Mouse (Mus musculus): ENCODE measurements around the gene Siah1b. TPM values are rescaled to one million over a fixed set of nuclear protein-coding genes. Genes with fewer than 3 reads are reported as not detected.

Gene Siah1b
- 42.8 and 44.9 TPM in 2 replicates for polyA plus RNA-seq (2014; fragmentation: Nextera tagmentation; extraction: Ambion mirVana)

DNA sequence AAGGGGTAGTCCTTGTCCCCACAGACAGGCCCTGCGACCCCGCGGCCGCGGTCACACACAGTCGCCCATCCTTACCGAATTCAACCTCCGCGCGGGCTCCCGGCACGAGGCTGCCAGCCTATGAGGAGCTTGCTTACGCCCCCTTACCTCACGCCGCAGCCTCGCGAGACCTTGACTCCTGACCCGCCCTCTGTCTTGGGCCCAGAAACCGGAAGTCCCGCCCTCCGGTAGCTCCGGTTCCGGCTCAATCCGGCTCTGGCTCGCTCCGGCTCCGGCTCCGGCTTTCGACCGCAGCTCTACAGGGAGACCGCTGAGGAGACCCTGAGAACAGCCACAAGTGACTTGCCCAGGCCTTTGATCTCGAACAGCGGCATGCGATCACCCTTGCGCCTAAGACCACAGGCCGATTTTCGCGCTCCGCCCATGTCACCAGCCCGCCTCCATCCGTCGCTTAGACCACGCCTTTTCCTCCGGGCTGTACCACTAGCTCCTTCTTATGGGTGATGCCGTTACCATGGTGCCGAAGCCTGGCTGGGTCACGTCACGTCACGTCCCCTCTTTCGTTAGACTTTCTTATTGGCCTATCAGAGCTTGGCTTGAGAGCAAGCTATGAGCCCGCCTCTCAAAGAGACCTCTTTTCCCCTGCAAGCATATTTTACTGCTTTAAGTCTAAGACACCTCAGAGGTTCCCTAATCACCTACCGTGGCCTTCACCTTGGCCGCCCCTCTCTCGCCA lies at the start of gene Siah1b:
TSS of gene Siah1b (minus strand) at position 454 of the 736 bp plus-strand sequence.
- peak within 1 kb of the TSS; percentile 64 for H3K9ac ChIP-seq (replicated peaks; ENCODE audit: low read length)
- H3K27ac ChIP-seq (replicated peaks; ENCODE audit: low read depth, low read length) = no peak within 1 kb of the TSS
- 20% methylated on average over 53 of the region's 54 CpGs for WGBS
- ATAC-seq (replicated peaks; ENCODE audit: insufficient number of reproducible peaks, low FRiP score, low TSS enrichment, low read depth) (peak; percentile 98), DNase-seq (ENCODE audit: low spot score) (peak; percentile 92)
- no peaks in the 10 kb centered on the region for H3K36me3 ChIP-seq (replicated peaks; ENCODE audit: control insufficient read depth, insufficient read depth, low read depth, low read length)
- no peaks in the 10 kb centered on the region for H3K4me1 ChIP-seq (ENCODE audit: control insufficient read depth, insufficient read depth, low read length)
- H3K4me3 ChIP-seq (ENCODE audit: low read depth, low read length) = peak within 1 kb of the TSS; percentile 55
- peak within 1 kb of the TSS; percentile 51 for H3K4me2 ChIP-seq (ENCODE audit: low read depth, low read length)
- no peaks in the 10 kb centered on the region for H3K9me3 ChIP-seq (replicated peaks; ENCODE audit: control insufficient read depth, low read length)
- 0 out of 2 replicates have a peak, but pooled peaks cover 2% of the 10 kb centered on the region for H3K27me3 ChIP-seq (ENCODE audit: control insufficient read depth, insufficient read depth, low read length)

DNA sequence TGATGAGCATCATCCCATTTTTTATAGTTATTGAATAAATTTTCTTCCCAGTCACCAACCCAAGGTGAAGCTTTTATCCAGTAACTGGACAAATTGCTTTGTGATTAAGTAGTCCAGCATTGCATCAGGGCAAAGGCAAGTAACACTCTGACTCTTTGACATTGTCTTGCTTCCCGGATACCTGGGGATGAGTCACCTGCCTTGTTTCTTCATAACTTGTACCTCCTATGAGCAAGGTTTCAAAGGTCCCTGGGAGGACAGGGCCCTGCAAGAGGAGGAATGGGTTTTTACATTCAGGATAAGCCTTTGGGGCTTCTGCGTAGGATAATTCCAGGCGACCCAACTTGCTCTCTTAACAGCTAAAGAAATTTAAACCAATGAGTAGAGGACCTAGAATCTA lies 47.6 kb upstream of the Siah1b start:
- DNase-seq (ENCODE audit: low spot score) (no peak), ATAC-seq (replicated peaks; ENCODE audit: insufficient number of reproducible peaks, low FRiP score, low TSS enrichment, low read depth) (no peak)
- 86% methylated on average over 3 of the region's 3 CpGs for WGBS
- no peaks in the 10 kb centered on the region for H3K9me3 ChIP-seq (replicated peaks; ENCODE audit: control insufficient read depth, low read length)
- no peaks in the 10 kb centered on the region for H3K4me1 ChIP-seq (ENCODE audit: control insufficient read depth, insufficient read depth, low read length)
- no peak overlapping the region for H3K9ac ChIP-seq (replicated peaks; ENCODE audit: low read length)
- H3K27ac ChIP-seq (replicated peaks; ENCODE audit: low read depth, low read length) = no peak overlapping the region
- H3K36me3 ChIP-seq (replicated peaks; ENCODE audit: control insufficient read depth, insufficient read depth, low read depth, low read length) = no peaks in the 10 kb centered on the region
- no peak overlapping the region for H3K4me2 ChIP-seq (ENCODE audit: low read depth, low read length)
- no peaks in the 10 kb centered on the region; the same call in 1 of the 2 replicates for H3K27me3 ChIP-seq (ENCODE audit: control insufficient read depth, insufficient read depth, low read length)
- no peak overlapping the region for H3K4me3 ChIP-seq (ENCODE audit: low read depth, low read length)

DNA sequence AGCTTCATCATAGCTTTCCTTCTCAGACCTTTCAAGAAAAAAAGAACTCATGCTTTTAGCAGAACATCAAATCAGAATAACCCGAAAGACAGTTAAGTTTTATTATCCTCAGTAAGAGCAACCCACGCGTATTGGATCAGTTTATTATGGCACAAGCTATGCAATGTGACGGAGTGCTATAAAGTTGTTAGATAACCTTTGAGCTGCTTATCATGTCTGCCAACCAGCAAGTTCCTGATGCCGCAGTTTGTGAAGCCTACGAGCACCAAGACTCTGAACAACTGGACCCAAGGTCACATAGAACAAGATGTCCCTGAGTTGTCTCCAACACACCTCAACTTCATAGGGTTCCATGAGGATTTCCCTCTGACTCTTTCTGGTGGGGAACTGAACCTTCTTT lies 37.5 kb upstream of the Siah1b start:
- DNase-seq (ENCODE audit: low spot score) = no peak
- Histone ChIP-seq H3K27ac (replicated peaks; ENCODE audit: low read depth, low read length) (no peak overlapping the region), H3K4me3 (ENCODE audit: low read depth, low read length) (no peak overlapping the region), H3K36me3 (replicated peaks; ENCODE audit: control insufficient read depth, insufficient read depth, low read depth, low read length) (no peaks in the 10 kb centered on the region), H3K9ac (replicated peaks; ENCODE audit: low read length) (no peak overlapping the region), H3K4me1 (ENCODE audit: control insufficient read depth, insufficient read depth, low read length) (no peaks in the 10 kb centered on the region), H3K27me3 (ENCODE audit: control insufficient read depth, insufficient read depth, low read length) (no peaks in the 10 kb centered on the region), H3K4me2 (ENCODE audit: low read depth, low read length) (no peak overlapping the region), H3K9me3 (replicated peaks; ENCODE audit: control insufficient read depth, low read length) (no peaks in the 10 kb centered on the region)
- WGBS = 86% methylated on average over 6 of the region's 6 CpGs
- no peak for ATAC-seq (replicated peaks; ENCODE audit: insufficient number of reproducible peaks, low FRiP score, low TSS enrichment, low read depth)

DNA sequence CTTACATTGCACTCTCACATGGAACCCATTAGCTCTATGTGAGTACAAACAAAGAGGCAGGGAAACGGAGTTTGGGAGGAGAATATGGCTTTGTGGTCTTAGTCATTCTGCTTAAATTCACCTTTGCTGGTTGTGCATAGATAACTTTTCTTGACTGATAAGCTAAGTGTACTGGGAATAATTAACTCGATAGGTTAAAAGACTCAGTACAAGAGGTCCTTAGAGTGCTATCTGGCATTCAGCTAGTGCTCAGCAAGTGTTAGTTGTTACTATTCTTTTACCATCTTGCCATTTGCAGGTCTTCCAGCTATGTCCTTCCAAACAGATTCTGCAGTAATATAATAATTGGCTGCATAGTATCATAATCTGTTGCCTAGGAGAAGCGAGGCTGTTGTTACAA lies 34.9 kb upstream of the Siah1b start:
- H3K9me3 ChIP-seq (replicated peaks; ENCODE audit: control insufficient read depth, low read length) = no peaks in the 10 kb centered on the region
- H3K4me2 ChIP-seq (ENCODE audit: low read depth, low read length) = no peak overlapping the region
- no peaks in the 10 kb centered on the region for H3K36me3 ChIP-seq (replicated peaks; ENCODE audit: control insufficient read depth, insufficient read depth, low read depth, low read length)
- no peaks in the 10 kb centered on the region for H3K4me1 ChIP-seq (ENCODE audit: control insufficient read depth, insufficient read depth, low read length)
- DNase-seq (ENCODE audit: low spot score) (no peak), ATAC-seq (replicated peaks; ENCODE audit: insufficient number of reproducible peaks, low FRiP score, low TSS enrichment, low read depth) (no peak)
- no peak overlapping the region for H3K9ac ChIP-seq (replicated peaks; ENCODE audit: low read length)
- H3K27ac ChIP-seq (replicated peaks; ENCODE audit: low read depth, low read length) = no peak overlapping the region
- no peaks in the 10 kb centered on the region for H3K27me3 ChIP-seq (ENCODE audit: control insufficient read depth, insufficient read depth, low read length)
- H3K4me3 ChIP-seq (ENCODE audit: low read depth, low read length) = no peak overlapping the region
- WGBS = 74% methylated on average over 3 of the region's 3 CpGs

DNA sequence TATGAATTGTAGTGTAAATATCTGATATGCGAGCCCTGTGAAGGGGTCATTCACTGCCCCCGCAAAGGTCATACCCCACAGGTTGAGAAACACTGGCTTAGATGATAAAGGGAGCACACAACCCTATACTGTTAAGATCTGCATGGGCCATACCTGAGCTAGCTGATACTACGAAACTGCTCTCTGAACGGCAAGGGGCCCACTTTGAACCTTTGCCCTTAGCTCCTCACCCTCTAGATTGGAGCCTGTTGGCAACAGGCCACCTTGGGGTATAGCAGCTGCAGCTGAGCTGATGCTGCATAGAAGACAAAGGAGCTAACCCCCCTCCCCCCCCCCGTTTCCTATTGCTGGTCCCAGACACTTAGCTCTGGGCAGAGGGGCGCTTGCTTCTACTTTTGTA lies 26.4 kb upstream of the Siah1b start:
- Histone ChIP-seq H3K27ac (replicated peaks; ENCODE audit: low read depth, low read length) (no peak overlapping the region), H3K4me2 (ENCODE audit: low read depth, low read length) (no peak overlapping the region), H3K9ac (replicated peaks; ENCODE audit: low read length) (no peak overlapping the region), H3K9me3 (replicated peaks; ENCODE audit: control insufficient read depth, low read length) (no peaks in the 10 kb centered on the region), H3K27me3 (ENCODE audit: control insufficient read depth, insufficient read depth, low read length) (peaks cover 2% of the 10 kb centered on the region; the same call in 1 of the 2 replicates), H3K4me3 (ENCODE audit: low read depth, low read length) (no peak overlapping the region), H3K36me3 (replicated peaks; ENCODE audit: control insufficient read depth, insufficient read depth, low read depth, low read length) (no peaks in the 10 kb centered on the region), H3K4me1 (ENCODE audit: control insufficient read depth, insufficient read depth, low read length) (no peaks in the 10 kb centered on the region)
- WGBS = 62% methylated on average over 6 of the region's 6 CpGs
- ATAC-seq (replicated peaks; ENCODE audit: insufficient number of reproducible peaks, low FRiP score, low TSS enrichment, low read depth) (no peak), DNase-seq (ENCODE audit: low spot score) (no peak)

DNA sequence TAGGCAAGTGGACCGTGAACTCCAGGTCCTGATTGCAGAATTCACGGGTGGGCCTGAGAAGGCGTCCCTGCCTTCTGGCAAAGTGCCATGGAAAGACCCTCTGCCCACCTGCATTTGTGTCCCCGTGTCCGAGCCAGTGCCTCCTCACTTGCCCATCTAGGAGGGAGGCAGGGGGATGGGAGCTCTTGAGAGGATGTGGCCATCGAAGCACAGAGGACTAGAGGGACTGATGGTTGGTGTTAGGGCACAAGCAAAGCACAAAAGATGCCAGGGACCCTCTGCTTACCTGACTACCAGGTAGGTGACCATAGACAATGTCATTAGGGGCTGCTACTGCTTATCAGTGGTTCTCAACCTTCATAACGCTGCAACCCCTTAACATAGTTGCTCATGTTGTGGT lies 25.9 kb upstream of the Siah1b start:
- Histone ChIP-seq H3K36me3 (replicated peaks; ENCODE audit: control insufficient read depth, insufficient read depth, low read depth, low read length) (no peaks in the 10 kb centered on the region), H3K27me3 (ENCODE audit: control insufficient read depth, insufficient read depth, low read length) (peaks cover 2% of the 10 kb centered on the region; the same call in 1 of the 2 replicates), H3K4me1 (ENCODE audit: control insufficient read depth, insufficient read depth, low read length) (no peaks in the 10 kb centered on the region), H3K9me3 (replicated peaks; ENCODE audit: control insufficient read depth, low read length) (no peaks in the 10 kb centered on the region), H3K4me2 (ENCODE audit: low read depth, low read length) (no peak overlapping the region), H3K9ac (replicated peaks; ENCODE audit: low read length) (no peak overlapping the region), H3K27ac (replicated peaks; ENCODE audit: low read depth, low read length) (no peak overlapping the region), H3K4me3 (ENCODE audit: low read depth, low read length) (no peak overlapping the region)
- DNase-seq (ENCODE audit: low spot score) (no peak), ATAC-seq (replicated peaks; ENCODE audit: insufficient number of reproducible peaks, low FRiP score, low TSS enrichment, low read depth) (no peak)
- 82% methylated on average over 7 of the region's 7 CpGs for WGBS

DNA sequence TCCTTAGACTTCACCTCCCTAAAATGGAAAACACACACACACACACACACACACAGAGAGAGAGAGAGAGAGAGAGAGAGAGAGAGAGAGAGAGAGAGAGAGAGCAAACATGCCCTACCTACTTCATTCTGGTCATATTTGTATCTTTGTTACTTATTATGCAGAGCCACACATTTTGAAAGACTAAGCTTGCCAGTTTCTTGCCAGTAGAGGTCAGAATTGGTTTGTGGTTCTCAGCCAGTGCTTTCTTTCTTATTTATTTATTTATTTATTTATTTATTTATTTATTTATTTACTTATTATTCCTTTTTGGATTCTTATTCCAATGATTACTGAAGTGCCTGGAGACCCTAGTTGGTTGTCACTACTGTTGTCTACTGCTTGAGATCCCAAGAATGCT lies 25.2 kb upstream of the Siah1b start:
- Histone ChIP-seq H3K27ac (replicated peaks; ENCODE audit: low read depth, low read length) (no peak overlapping the region), H3K4me3 (ENCODE audit: low read depth, low read length) (no peak overlapping the region), H3K9me3 (replicated peaks; ENCODE audit: control insufficient read depth, low read length) (no peaks in the 10 kb centered on the region), H3K4me2 (ENCODE audit: low read depth, low read length) (no peak overlapping the region), H3K36me3 (replicated peaks; ENCODE audit: control insufficient read depth, insufficient read depth, low read depth, low read length) (no peaks in the 10 kb centered on the region), H3K9ac (replicated peaks; ENCODE audit: low read length) (no peak overlapping the region), H3K4me1 (ENCODE audit: control insufficient read depth, insufficient read depth, low read length) (no peaks in the 10 kb centered on the region), H3K27me3 (ENCODE audit: control insufficient read depth, insufficient read depth, low read length) (peaks cover 2% of the 10 kb centered on the region; the same call in 1 of the 2 replicates)
- DNase-seq (ENCODE audit: low spot score) = no peak
- no peak for ATAC-seq (replicated peaks; ENCODE audit: insufficient number of reproducible peaks, low FRiP score, low TSS enrichment, low read depth)

DNA sequence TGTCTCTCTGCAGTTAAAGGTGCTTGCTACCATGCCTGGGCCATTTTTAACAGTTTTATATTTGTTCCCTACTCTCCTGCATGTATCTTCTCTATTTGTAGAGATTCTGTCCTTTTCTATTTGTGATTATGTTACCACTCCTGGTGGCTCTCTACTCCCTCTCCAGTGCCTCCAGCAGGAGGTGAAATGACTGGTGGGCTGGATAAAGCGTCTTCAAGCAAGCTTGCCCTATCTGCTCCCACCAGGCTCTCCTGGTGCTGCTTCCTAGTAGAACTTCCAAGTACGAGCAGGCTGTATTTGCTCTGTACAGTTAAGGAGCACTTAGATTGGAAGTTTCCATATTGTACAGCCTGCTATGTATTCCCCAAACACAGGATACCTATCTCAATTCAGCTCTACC lies 19.5 kb upstream of the Siah1b start:
- H3K9ac ChIP-seq (replicated peaks; ENCODE audit: low read length) = no peak overlapping the region
- H3K27me3 ChIP-seq (ENCODE audit: control insufficient read depth, insufficient read depth, low read length) = peaks cover 2% of the 10 kb centered on the region
- no peak overlapping the region for H3K4me3 ChIP-seq (ENCODE audit: low read depth, low read length)
- 72% methylated on average over 2 of the region's 2 CpGs for WGBS
- no peaks in the 10 kb centered on the region for H3K36me3 ChIP-seq (replicated peaks; ENCODE audit: control insufficient read depth, insufficient read depth, low read depth, low read length)
- no peak overlapping the region for H3K27ac ChIP-seq (replicated peaks; ENCODE audit: low read depth, low read length)
- no peak overlapping the region for H3K4me2 ChIP-seq (ENCODE audit: low read depth, low read length)
- DNase-seq (ENCODE audit: low spot score) (no peak), ATAC-seq (replicated peaks; ENCODE audit: insufficient number of reproducible peaks, low FRiP score, low TSS enrichment, low read depth) (no peak)
- no peaks in the 10 kb centered on the region for H3K9me3 ChIP-seq (replicated peaks; ENCODE audit: control insufficient read depth, low read length)
- no peaks in the 10 kb centered on the region for H3K4me1 ChIP-seq (ENCODE audit: control insufficient read depth, insufficient read depth, low read length)
